Mouse (Mus musculus): Measurements from ENCODE around the gene Syngr4.
"Not testable (repeated sequence)": the region's sequence is repeated elsewhere in the genome, so short reads cannot be mapped to it uniquely, and the experiment has no call there.

The Syngr4 gene

DNA sequence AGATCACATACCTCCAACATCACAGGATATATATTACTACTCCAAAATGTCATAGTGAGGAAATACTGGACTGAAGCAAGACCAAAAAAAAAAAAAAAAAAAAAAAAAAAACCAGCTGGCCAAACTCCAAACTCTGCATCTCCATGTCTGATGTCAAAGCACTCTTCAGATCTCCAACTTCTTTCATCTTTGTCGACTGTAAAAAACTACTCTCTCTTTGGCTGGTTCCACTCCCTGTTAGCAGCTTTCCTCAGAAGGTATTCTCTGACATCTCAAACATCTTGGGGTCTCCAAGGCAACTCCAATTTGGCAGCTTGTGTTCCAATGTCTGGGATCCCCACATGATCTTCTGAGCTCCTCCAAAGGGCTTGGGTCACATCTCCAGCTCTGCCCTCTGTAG lies 18.2 kb downstream of the Syngr4 start, which contains the start of gene Grin2d:
TSS of gene Grin2d (minus strand) at position 101 of the 400 bp plus-strand sequence.
- TF ChIP-seq GATA4 (IDR thresholded peaks at IDR 0.05; ENCODE audit: insufficient replicate concordance, low read length) = not testable (repeated sequence)

DNA sequence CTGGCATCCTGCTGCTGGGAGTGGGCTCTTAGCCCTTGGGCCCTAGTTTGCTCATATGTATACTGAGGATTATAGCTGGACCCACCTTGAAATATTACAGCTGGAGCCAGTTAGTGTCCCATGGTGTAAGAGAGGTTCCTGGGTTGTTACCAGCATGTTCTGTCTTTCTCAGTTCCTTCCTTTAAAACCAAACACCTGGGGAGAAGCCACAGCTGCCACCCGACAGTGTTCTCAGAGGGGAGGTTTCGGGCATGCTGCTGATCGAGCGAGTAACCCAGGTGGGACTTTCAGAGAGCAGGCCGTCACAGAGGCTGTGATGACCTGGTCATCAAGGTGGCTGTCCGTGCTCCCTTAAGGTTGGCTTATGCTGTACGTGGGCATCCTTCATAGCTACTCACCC lies 19.6 kb downstream of the Syngr4 start:
- TF ChIP-seq GATA4 (IDR thresholded peaks at IDR 0.05; ENCODE audit: insufficient replicate concordance, low read length) = no peak

DNA sequence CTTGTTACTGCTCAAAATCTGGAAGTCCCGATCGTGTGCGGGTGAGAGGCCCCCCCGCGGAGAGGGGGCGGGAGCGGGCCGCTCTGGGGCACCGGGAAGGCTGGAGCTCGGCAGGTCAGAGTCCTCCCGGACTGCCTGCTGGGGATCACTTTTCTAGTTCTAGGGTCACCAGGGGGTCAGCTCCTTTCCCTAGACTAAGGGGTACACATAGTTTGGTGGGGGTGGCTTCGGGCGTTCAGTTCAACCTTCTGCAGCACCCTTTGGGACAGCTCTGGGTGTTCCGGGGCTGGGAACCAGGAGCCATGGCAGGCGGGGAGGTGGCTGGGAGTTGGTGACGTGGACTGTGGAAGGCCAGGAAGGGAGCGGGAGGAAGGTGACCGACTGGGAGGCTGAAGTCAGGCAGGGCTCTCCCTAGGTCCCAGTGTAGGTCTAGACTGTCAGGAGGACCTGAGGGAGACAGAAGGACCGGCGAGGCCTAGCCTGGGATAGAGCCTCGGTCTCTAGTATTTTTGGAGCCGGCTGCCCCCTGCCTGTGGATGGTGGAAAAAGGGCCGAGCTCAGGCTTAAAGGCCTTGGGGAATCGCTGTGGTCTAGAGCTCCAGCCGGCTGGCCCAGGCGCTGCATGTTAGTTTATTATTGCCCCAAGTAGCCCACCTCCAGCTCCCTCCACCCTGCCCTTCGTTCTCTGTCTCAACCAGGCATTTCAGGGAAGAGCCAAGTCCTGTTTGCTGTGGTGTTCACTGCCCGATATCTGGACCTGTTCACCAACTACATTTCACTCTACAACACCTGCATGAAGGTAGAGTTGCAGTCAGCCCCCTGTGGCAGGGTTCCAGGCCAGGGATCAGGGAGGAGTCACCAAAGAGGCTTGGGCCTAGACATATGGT lies 23.2 kb downstream of the Syngr4 start:
- no peak for TF ChIP-seq GATA4 (IDR thresholded peaks at IDR 0.05; ENCODE audit: insufficient replicate concordance, low read length)

DNA sequence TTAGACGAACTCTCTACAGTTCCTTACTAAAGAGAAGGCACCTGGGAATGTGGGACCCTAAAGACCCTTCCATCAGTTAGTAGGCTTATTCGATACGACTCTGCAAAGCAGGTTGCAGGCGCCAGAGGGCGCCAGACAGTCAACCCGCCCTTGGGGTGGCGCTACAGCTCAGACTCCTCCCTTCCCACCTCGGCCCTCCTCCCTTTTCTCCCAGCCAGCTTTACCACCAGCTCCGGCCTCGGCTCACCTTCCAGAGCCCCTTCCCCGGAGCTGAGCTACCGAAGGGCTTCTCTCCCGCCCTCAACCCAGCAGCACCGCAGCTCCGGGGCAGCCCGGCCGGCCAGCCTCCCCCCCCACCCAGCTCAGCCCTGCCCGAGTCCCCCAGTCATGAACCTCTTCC lies 23.9 kb downstream of the Syngr4 start, which contains the start of gene Kdelr1:
TSS of gene Kdelr1 (plus strand) at position 149 of the 400 bp plus-strand sequence.
- no peak for TF ChIP-seq GATA4 (IDR thresholded peaks at IDR 0.05; ENCODE audit: insufficient replicate concordance, low read length)

DNA sequence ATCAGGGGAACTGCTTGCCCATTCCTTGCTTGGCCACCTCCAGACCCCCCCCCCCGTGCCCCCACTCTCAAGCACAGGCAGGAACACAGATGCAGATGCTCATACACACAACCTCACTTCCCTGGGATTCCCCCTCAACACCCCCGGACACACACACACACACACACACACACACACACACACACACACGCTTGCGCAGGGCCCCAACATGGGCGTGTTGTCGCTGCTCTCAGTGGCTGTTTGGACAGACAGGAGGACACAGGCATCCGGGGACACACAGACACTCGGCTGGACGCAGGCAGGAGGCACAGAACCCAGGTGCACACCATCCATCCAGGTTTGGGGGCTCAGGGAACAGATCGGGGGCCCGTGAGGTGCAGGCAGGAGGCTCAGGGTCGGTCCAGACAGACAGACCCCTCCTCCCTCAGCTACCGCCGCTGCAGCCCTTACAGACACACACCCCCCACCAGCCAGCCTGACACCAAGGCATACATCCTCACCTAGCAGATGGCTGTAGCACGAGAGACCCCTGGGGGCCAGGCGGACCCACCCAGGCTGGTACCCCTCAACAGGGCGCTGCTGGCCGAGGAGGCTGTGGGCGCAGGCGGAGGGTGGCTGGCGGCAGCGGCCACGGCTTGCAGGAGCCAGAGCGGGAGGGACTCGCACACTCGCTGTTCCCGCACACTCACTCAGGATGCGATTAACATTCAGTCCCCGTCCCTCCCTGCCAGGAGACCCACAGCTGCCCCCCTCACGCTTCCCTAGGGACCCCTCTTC lies 26.0 kb downstream of the Syngr4 start:
- TF ChIP-seq GATA4 (IDR thresholded peaks at IDR 0.05; ENCODE audit: insufficient replicate concordance, low read length) = no peak

DNA sequence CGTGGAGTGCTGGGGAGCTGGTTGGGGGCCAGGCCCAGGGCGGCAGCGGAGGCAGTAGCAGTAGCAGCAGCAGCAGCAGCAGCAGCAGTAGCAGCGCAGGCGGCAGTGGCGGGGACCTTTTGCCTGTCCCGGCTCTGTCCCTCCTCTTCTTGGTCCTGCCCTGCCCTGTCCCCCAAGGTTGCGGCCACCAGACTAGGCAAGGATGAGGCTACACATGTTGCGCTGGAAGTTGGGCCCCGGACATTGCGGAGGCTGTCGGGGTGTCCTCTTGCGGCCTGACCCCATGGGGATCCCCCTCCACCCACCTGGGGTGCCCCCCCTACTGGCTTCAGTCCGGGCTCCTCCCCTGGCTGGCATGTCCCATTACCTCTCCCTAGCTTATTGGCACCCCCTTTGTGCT lies 26.7 kb downstream of the Syngr4 start:
- no peak for TF ChIP-seq GATA4 (IDR thresholded peaks at IDR 0.05; ENCODE audit: insufficient replicate concordance, low read length)

DNA sequence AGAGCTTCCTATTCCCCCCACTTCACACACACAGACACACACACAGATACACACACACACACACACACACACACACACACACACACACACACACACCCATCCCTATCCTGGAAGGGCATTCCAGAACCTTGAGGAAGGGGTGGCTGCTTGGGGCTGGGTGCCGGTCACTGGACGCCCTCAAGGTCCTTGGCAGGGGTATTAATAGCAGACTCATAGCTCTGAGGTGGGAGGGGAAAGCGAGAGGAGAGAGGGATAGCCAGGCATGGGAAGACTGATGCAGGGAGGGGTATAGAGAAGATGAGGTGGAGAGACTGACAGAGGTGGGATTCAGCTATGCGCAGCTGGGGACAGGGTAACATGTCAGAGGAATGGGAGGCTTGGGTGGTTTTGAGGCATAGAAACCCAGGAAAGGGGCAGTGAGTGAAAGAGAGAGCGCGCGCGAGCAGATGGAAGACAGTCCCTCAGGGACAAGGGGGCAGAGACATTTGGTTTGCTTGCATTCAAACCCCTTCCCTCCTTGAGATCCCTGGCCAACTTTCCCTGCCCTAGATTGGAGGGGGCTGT lies 27.3 kb downstream of the Syngr4 start:
- no peak for TF ChIP-seq GATA4 (IDR thresholded peaks at IDR 0.05; ENCODE audit: insufficient replicate concordance, low read length)

DNA sequence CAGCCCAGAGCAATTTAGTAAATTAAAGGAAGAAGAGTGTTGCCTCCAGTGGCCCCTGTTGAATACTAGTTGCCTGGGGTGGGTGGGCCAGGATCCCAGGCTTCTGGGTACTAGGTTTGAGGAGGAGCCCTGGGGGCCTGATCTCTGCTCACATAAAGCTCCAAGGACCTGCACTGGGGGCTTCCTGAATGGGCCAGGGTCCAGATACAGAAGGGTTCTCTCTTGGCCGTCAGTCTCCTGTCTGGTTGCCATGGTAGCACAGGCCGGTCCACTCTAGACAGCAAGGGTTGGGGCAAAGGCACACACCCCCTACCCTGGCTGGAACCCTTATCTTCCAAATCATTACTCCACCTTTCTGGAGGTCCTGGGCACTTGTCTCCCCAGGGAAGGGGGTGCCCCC lies 28.6 kb downstream of the Syngr4 start:
- TF ChIP-seq GATA4 (IDR thresholded peaks at IDR 0.05; ENCODE audit: insufficient replicate concordance, low read length) = no peak

DNA sequence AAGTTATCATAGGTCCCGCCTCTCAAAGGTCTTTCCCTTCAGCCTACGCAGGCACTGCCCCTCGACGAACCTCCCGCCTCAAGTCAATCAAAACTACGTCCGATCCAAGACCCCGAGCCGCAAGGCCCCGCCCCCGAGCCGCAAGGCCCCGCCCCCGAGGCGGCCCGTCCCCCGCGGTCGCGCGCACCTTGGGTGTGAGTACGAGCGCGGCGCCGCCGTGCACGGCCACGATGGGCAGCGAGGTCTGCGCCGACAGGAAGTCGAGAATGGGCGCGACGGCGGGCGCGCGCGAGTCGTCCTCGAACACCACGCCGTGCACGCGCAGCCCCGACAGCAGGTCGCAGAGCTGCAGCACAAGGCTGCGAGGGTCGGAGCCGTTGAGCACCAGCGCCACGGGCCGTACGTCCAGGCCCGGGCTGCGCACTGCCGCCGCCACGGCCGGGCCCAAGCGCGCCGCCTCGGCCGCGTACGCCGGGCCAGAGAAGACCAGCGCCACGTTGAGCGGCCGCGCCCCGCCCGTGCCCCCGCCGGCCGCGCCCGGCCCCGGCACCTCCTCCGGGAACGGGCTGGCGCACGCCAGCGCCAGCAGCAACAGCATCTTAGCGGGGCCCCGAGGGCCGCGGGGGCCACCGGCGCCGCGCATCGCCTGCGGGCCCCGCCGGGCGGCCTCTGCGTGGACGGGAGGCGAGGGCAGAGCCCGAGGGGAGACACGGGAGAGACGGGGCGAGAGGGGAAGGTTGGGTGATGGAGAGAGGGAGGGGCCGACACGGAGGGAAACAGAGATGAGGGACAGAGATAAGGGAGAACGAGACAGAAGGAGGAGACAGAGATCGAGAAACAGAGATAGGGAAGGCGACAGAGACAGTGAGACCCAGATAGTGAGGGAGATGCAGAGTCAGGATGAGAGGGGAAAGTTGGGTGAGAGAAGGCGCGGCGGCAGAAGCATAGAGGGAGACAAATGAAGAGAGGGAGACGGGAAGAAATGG lies 30.3 kb downstream of the Syngr4 start:
- TF ChIP-seq GATA4 (IDR thresholded peaks at IDR 0.05; ENCODE audit: insufficient replicate concordance, low read length) = no peak; the same call in 1 of the 2 replicates

DNA sequence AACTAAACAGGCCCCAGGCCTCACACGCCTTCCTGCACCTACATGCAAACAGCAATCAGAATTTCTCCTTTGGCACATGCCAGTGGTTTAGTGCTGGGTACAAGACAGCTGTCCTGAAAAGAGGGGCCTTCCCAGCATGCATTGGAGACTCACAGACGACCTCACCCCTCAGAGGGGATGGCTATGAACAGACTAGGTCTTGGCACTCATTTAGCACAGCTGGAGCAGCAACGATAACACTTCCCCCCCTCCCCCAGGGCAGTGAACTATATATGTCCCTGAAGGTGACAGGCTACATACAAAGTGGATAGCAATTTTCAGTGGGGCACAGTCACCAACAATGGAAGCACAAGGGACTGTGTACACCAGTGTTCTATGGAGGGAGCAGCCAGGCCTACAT lies 32.1 kb downstream of the Syngr4 start:
- TF ChIP-seq GATA4 (IDR thresholded peaks at IDR 0.05; ENCODE audit: insufficient replicate concordance, low read length) = no peak

DNA sequence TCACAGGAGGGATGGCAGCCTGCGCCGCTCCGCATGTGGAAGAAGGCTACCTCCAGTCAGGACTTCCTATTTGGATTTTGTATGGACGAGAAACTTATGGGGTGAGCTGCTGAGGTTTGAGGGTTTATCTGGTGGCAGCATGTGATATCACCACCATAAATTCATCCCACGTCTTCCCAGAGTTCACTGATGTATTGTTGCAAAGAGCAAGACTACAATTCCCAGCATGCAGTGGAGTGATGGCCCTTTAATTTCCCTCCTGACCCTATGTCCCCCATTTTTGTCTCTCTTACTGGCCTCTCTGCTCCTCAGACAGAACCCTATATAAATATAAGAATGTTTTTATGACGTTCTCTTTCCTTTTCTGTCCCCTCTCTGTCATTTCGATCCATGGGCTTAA lies 33.7 kb downstream of the Syngr4 start:
- TF ChIP-seq GATA4 (IDR thresholded peaks at IDR 0.05; ENCODE audit: insufficient replicate concordance, low read length) = no peak

DNA sequence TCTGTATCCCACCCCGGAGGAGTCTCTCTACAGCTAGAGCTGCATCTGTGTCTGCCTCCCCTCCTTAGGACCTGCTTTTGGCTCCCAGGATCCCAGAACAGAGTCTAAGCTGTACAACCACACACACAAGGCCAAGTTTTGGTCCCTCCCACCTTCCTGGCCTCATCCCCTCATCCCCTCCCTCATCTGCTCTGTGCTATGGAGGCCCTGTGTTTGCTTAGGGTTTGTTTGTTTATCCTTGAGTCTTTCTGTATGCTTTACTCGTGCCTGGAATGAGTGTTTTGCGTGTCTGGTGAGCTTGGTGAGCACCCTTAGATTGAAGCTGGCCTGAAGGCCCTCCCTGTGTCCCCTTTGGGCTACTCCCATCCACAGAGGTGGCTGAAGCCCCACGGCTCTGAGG lies 37.5 kb downstream of the Syngr4 start:
- TF ChIP-seq GATA4 (IDR thresholded peaks at IDR 0.05; ENCODE audit: insufficient replicate concordance, low read length) = no peak

DNA sequence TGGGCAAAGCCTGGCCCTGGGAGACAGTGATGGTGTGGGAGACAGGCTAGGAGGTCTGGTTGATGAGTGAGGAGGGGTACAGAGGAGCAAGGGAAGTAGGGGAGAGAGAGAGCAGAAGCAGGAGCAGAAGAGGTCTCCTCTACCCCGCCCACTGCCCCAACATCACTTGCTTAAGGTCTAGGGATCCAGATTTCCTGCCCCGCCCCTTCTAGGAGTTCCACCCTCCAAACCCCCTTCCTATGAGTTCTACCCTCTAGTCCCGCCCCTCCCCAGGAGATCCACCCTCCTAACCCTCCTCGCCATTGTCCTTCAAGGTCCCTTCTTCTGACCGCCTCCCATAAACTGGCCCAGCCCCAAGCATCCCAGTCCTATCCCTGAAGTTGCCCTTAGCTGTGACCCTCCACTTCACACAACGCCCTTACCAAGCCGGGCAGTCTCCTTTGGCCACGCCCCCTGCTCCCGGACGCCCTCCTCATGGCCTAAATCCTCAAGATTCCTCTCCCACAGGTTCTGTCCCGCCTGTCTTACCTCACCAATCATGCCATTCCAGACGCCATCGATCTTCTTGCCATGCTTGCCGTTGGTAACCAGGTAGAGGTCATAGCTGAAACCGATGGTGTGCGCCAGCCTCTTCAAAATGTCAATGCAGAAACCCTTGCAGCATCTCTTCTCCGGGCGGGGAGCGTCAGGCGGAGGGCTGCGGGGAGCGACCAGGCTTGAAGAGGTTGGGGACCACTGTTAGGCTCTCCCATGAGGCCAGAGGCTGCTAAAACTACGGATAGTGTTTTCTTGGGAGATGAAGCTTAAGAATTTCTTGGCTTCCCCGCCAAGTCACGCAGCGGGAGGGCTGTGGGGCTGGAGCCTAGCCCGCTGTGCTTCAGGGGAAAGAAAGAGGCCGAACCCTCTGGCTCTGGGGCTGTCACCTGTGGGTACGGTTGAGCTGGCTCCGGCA lies 39.3 kb downstream of the Syngr4 start:
- TF ChIP-seq GATA4 (IDR thresholded peaks at IDR 0.05; ENCODE audit: insufficient replicate concordance, low read length) = no peak
